Mouse (Mus musculus): ENCODE measurements around the gene Usp32.

GRCm38 (mm10) chr11:84967113-84967512 lies 172.8 kb downstream of the Usp32 start:
- no peak for TF ChIP-seq POLR2A (IDR thresholded peaks at IDR 0.05; ENCODE audit: borderline replicate concordance, insufficient read depth, low read length)
- TF ChIP-seq CTCF (IDR thresholded peaks at IDR 0.05; ENCODE audit: borderline replicate concordance, insufficient read depth, low read depth, low read length) = no peak
